Mouse (Mus musculus) spleen, adult 2 months (tissue): ENCODE measurements around the gene Adamts4.

Experiments used
- CTCF ChIP-seq: fragments of 200-500 bp; IDR thresholded peaks from 2 replicates; pipeline ENCODE4 v1.5.1; 2011; ENCODE audit warnings: mild to moderate bottlenecking, inconsistent platforms; ENCODE audit not compliant: insufficient read depth, insufficient read length, insufficient replicate concordance; ENCODE audit errors: extremely low read depth
- POLR2A ChIP-seq: fragments of 200-500 bp; IDR thresholded peaks from 2 replicates; pipeline ENCODE4 v1.6.1; 2011; ENCODE audit warnings: low read depth, low read length, inconsistent platforms

GRCm38 (mm10) chr1:171276110-171276748 is 26.0 kb downstream of the Adamts4 start:
- TF ChIP-seq POLR2A (no peak), CTCF (no peak)
